Mouse (Mus musculus): ENCODE measurements at regions not wholly inside any gene's neighbourhood (a gene's known extent, or its start where the extent isn't known, plus 50 kb on each side); places are given as distances from the start of the nearest gene placed in this dataset.
A peak's percentile ranks its signal among the peaks of the same experiment; 100 is the strongest.

GRCm38 (mm10) chr13:52253138-52253537, 277.9 kb downstream of the Diras2 start:
- no peak for DNase-seq (ENCODE audit: low read depth, low spot score)

GRCm38 (mm10) chr13:52254185-52254584, 276.9 kb downstream of the Diras2 start:
- no peak for DNase-seq (ENCODE audit: low read depth, low spot score)

GRCm38 (mm10) chr13:52255697-52256096, 275.4 kb downstream of the Diras2 start:
- no peak for DNase-seq (ENCODE audit: low read depth, low spot score)

GRCm38 (mm10) chr13:52258373-52258772, 272.7 kb downstream of the Diras2 start:
- no peak for DNase-seq (ENCODE audit: low read depth, low spot score)

GRCm38 (mm10) chr13:52262949-52263550, 268.0 kb downstream of the Diras2 start:
- no peak for DNase-seq (ENCODE audit: low read depth, low spot score)

- DNase-seq (ENCODE audit: low read depth, low spot score), result peak; percentile 21
Observed at GRCm38 (mm10) chr13:52268279-52268678, 262.8 kb downstream of the Diras2 start.

- DNase-seq (ENCODE audit: low read depth, low spot score), result no peak
Observed at GRCm38 (mm10) chr13:52273502-52274246, 257.4 kb downstream of the Diras2 start.

- no peak for DNase-seq (ENCODE audit: low read depth, low spot score)
Observed at GRCm38 (mm10) chr13:52275196-52275595, 255.9 kb downstream of the Diras2 start.

- no peak for DNase-seq (ENCODE audit: low read depth, low spot score)
Observed at GRCm38 (mm10) chr13:52275675-52276074, 255.4 kb downstream of the Diras2 start.

GRCm38 (mm10) chr13:52277195-52277594, 253.9 kb downstream of the Diras2 start:
- DNase-seq (ENCODE audit: low read depth, low spot score), result no peak

- no peak for DNase-seq (ENCODE audit: low read depth, low spot score)
Observed at GRCm38 (mm10) chr13:52278831-52279230, 252.2 kb downstream of the Diras2 start.

- DNase-seq (ENCODE audit: low read depth, low spot score), result no peak
Observed at GRCm38 (mm10) chr13:52279281-52279969, 251.7 kb downstream of the Diras2 start.

GRCm38 (mm10) chr13:52279970-52280348, 251.1 kb downstream of the Diras2 start:
- DNase-seq (ENCODE audit: low read depth, low spot score), result no peak

GRCm38 (mm10) chr13:52281271-52281670, 249.8 kb downstream of the Diras2 start:
- DNase-seq (ENCODE audit: low read depth, low spot score), result no peak

- DNase-seq (ENCODE audit: low read depth, low spot score), result no peak
Observed at GRCm38 (mm10) chr13:52282500-52282899, 248.6 kb downstream of the Diras2 start.

GRCm38 (mm10) chr13:52283456-52283855, 247.6 kb downstream of the Diras2 start:
- DNase-seq (ENCODE audit: low read depth, low spot score), result no peak

- no peak for DNase-seq (ENCODE audit: low read depth, low spot score)
Observed at GRCm38 (mm10) chr13:52284026-52284801, 246.9 kb downstream of the Diras2 start.

- no peak for DNase-seq (ENCODE audit: low read depth, low spot score)
Observed at GRCm38 (mm10) chr13:52288400-52288799, 242.7 kb downstream of the Diras2 start.

- no peak for DNase-seq (ENCODE audit: low read depth, low spot score)
Observed at GRCm38 (mm10) chr13:52295847-52296246, 235.2 kb downstream of the Diras2 start.

GRCm38 (mm10) chr13:52296541-52297276, 234.4 kb downstream of the Diras2 start:
- no peak for DNase-seq (ENCODE audit: low read depth, low spot score)

GRCm38 (mm10) chr13:52297277-52297623, 233.8 kb downstream of the Diras2 start:
- no peak for DNase-seq (ENCODE audit: low read depth, low spot score)

All from skeletal muscle tissue, adult 2 months (tissue).